In the genomic region with DNA sequence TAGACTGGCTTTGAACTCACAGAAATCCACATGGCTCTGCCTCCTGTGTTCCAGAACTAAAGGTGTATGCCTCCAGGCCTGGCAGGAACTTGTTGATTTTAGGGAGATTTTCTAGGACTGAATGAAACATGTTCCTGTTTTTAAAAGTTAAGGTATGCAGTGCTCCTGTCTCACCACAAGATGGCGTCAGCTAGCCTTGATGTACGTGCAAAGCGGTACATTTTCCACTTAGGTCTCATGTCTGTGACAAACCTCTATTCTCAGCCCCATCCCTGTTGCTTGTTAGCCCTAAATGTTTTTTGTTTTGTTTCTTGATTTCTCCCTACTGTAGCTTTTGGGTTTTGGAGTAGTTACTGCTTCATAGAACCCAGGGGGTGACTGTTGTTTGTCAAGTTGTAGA, we compare ENCODE assay signal across 1 mouse cellular context.
TF ChIP-seq lines count a peak whose summit lies in the region.

No protein-coding gene starts in this region.

TF ChIP-seq in MEL, 35 proteins besides CTCF, POLR2A, EP300 and RAD21 (continued from another document):
- no peak for TF ChIP-seq MAZ (IDR thresholded peaks at IDR 0.05; ENCODE audit: low read depth, low read length)
